Mouse (Mus musculus) lung, postnatal 0 days (tissue): ENCODE results near the gene Gm45021. TPM values are rescaled to one million over a fixed set of nuclear protein-coding genes. Genes with fewer than 3 reads are reported as not detected.
A peak's percentile ranks its signal among the peaks of the same experiment; 100 is the strongest.
"Not testable (repeated sequence)": the region's sequence is repeated elsewhere in the genome, so short reads cannot be mapped to it uniquely, and the experiment has no call there.

Source experiments
- ATAC-seq: fragments of 200-750 bp; cut with Nextera tagmentation; 2 replicates; pipeline ENCODE4 v1.8.0; 2017; ENCODE audit warnings: moderate library complexity
- DNase-seq: peaks from one replicate; pipeline ENCODE4 v3.0.0-alpha.2; 2016; ENCODE audit warnings: low spot score
- H3K27ac ChIP-seq: fragments of 300-500 bp; sonication (generic); 2 replicates; pipeline ENCODE4 v1.5.1; 2014; ENCODE audit warnings: antibody characterized with exemption, mild to moderate bottlenecking, low read length, mixed read lengths
- H3K27me3 ChIP-seq: fragments of 300-500 bp; sonication (generic); replicated peaks from 2 replicates; pipeline ENCODE4 v1.6.1; 2014; ENCODE audit warnings: low read length, mixed read lengths; ENCODE audit not compliant: insufficient read depth
- H3K36me3 ChIP-seq: fragments of 300-500 bp; sonication (generic); 2 replicates; pipeline ENCODE4 v1.6.1; 2014; ENCODE audit warnings: low read length, mixed read lengths; ENCODE audit not compliant: insufficient read depth
- H3K4me1 ChIP-seq: fragments of 300-500 bp; sonication (generic); 2 replicates; pipeline ENCODE4 v1.6.1; 2014; ENCODE audit warnings: antibody characterized with exemption, low read depth, low read length, mixed read lengths; ENCODE audit not compliant: insufficient read depth
- H3K4me2 ChIP-seq: fragments of 300-500 bp; sonication (generic); replicated peaks from 2 replicates; pipeline ENCODE4 v1.6.1; 2014; ENCODE audit warnings: low read depth, mild to moderate bottlenecking, low read length, moderate library complexity, mixed read lengths
- H3K4me3 ChIP-seq: fragments of 300-500 bp; sonication (generic); 2 replicates; pipeline ENCODE4 v1.5.1; 2014; ENCODE audit warnings: low read depth, low read length
- H3K9ac ChIP-seq: fragments of 300-500 bp; sonication (generic); replicated peaks from 2 replicates; pipeline ENCODE4 v1.6.1; 2014; ENCODE audit warnings: low read depth, mild to moderate bottlenecking
- H3K9me3 ChIP-seq: fragments of 300-500 bp; sonication (generic); 2 replicates; pipeline ENCODE4 v1.6.1; 2016; ENCODE audit warnings: low read length, mixed read lengths
- CTCF ChIP-seq: IDR thresholded peaks from 2 replicates; pipeline ENCODE4 v1.5.1; 2016; ENCODE audit warnings: antibody characterized with exemption, mild to moderate bottlenecking
- EP300 ChIP-seq: IDR thresholded peaks from 2 replicates; pipeline ENCODE4 v1.6.1; 2016; ENCODE audit warnings: antibody characterized with exemption, mild to moderate bottlenecking, control low read depth
- WGBS: fragments of 180-500 bp; shearing (Covaris S2); extraction: QIAGEN DNeasy Blood & Tissue Kit; methylation state at CpG from one replicate; pipeline ENCODE4 v1.1.7; 2014; 5-methylcytosine and 5-hydroxymethylcytosine counted together
- polyA plus RNA-seq: library from polyadenylated mRNA; unstranded; fragments of >200 nt; fragmentation: Nextera tagmentation; extraction: Ambion mirVana; gene quantifications from 2 replicates; pipeline ENCODE4 v1.2.1, GENCODE M21; 2015

Gm45021 gene
- polyA plus RNA-seq, 1 experiment from 2014 or later: not detected

DNA sequence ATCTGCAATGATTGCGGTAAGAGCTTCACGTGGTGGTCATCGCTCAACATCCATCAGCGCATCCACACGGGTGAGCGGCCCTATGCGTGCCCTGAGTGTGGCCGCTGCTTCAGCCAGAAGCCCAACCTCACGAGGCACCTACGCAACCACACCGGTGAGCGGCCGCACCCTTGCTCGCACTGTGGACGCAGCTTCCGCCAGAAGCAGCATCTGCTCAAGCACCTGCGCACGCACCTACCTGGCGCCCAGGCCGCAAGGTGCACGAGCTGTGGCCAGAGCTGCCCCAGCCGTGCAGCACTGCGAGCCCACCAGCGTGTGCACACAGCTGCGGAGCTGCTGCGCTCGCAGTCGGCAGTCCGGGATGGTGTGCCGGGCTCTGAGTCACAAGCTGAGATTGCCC is 30.6 kb downstream of the Gm45021 start:
- Histone ChIP-seq H3K4me3 (no peak overlapping the region), H3K4me2 (no peak overlapping the region), H3K36me3 (peaks cover 24% of the 10 kb centered on the region), H3K4me1 (no peaks in the 10 kb centered on the region), H3K27me3 (no peaks in the 10 kb centered on the region), H3K27ac (no peak overlapping the region), H3K9me3 (no peaks in the 10 kb centered on the region), H3K9ac (no peak overlapping the region)
- WGBS: 92% methylated on average over 30 of the region's 30 CpGs
- TF ChIP-seq CTCF (no peak), EP300 (no peak)
- ATAC-seq (no peak), DNase-seq (no peak)

DNA sequence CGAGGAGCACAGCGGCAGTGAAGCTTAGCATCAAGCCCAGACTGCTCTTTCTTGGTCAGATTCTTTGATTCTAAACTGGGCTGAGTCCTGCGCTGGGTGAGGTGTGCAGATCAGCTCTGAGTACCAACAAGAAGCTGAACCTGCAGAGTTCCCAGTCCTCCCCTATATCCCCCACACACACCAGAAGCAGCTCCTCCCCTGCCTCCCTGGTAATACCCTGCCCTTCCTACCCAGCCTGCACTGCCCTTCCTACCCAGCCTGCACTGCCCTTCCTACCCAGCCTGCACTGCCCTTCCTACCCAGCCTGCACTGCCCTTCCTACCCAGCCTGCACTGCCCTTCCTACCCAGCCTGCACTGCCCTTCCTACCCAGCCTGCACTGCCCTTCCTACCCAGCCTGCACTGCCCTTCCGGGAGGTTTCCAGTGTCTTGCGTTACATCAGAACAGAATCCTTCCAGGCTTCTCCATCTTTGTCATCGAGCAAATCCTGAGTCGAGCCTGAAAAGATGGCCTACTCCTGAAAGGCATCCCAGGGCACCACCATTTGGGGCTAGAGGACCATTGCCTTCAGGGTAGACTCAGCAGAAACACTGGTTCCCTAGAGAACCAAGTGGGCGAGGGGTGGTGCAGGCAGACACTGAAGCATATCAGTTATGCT is 32.9 kb downstream of the Gm45021 start:
- ATAC-seq, H3K27me3 ChIP-seq, H3K9me3 ChIP-seq, H3K4me2 ChIP-seq, DNase-seq, H3K9ac ChIP-seq, H3K4me3 ChIP-seq, H3K27ac ChIP-seq, H3K4me1 ChIP-seq: not testable (repeated sequence)
- 88% methylated on average over 8 of the region's 8 CpGs for WGBS
- H3K36me3 ChIP-seq: peaks cover 20% of the 10 kb centered on the region

DNA sequence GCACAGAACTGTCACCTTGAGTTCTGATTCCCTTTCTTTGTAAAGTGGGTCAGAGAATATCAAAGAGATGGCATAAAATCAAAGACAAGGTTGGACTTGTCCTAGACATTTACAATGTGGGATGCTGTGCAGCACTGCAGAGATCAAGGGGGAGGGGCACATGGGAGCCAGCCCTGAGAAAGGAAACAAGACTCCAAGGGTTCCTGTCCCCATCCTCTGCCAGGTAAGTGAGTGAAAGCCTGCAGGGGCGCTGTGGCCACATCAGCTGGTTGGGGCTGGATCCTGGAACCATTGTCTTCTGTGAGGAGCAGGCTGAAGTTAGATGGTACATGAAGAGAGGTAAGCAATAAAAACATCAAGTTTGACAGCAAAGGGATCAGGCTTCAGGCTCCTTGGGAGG is 34.0 kb downstream of the Gm45021 start:
- Histone ChIP-seq H3K4me2 (no peak overlapping the region), H3K4me3 (no peak overlapping the region), H3K27me3 (no peaks in the 10 kb centered on the region), H3K36me3 (peaks cover 20% of the 10 kb centered on the region), H3K27ac (no peak overlapping the region), H3K9ac (no peak overlapping the region), H3K4me1 (peaks cover 8% of the 10 kb centered on the region), H3K9me3 (no peaks in the 10 kb centered on the region)
- TF ChIP-seq CTCF (peak; percentile 14), EP300 (no peak)
- DNase-seq (no peak), ATAC-seq (no peak)
- WGBS: 31% methylated on average over 1 of the region's 1 CpGs

DNA sequence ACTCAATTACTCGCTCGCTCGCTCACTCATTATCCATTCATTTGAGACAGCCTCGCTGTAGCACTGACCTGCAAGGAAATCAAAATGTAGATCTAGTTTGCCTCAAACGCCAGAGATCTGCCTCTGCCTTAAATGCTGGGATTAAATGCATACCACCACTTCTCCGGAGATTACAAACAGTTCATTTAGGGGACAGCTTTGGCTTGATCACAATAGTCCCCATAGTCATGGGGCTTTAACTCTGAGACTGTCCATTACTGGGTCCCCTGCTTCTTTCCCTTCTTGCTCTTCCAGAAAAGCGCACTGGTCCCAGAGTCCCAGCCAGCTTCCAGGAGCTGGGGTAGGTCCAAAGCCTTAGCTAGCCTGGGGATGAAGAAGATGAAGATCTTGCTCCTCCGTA is 37.1 kb downstream of the Gm45021 start, which contains the start of gene AI854703:
TSS of gene AI854703 (plus strand) at position 301 of the 400 bp plus-strand sequence.
- Histone ChIP-seq H3K4me3 (peak within 1 kb of the TSS; percentile 40), H3K4me2 (peak within 1 kb of the TSS; percentile 75), H3K27ac (no peak within 1 kb of the TSS), H3K9ac (peak within 1 kb of the TSS; percentile 12; the same call in 1 of the 2 replicates), H3K27me3 (peaks cover 8% of the 10 kb centered on the region; the same call in 1 of the 2 replicates), H3K36me3 (no peaks in the 10 kb centered on the region), H3K9me3 (no peaks in the 10 kb centered on the region), H3K4me1 (peaks cover 8% of the 10 kb centered on the region)
- ATAC-seq: no peak
- no peak for DNase-seq
- WGBS: 43% methylated on average over 8 of the region's 8 CpGs
- TF ChIP-seq EP300 (no peak), CTCF (no peak)

DNA sequence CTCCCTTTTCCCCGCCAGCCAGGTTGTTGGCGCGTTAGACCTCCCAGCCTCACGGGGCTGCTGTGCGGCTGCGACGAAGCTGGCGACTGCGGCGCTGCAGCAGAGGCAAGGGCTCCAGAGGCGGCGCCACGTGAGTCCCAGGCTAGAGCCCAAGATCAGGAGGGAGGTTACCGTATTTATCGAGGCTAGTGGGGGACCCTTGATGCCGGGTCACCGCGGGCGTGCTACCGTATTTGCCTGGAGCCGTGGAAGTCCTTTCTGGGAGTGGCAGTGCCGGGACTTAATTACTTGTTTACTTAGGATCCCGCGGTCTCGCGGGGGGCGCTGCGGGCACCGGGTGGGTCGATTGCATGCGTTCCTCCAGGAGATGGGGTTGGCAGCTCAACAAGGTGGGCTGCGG is 37.6 kb downstream of the Gm45021 start:
- Histone ChIP-seq H3K4me1 (peaks cover 8% of the 10 kb centered on the region), H3K27ac (no peak overlapping the region), H3K4me2 (peak overlapping the region; percentile 75), H3K9me3 (no peaks in the 10 kb centered on the region), H3K36me3 (no peaks in the 10 kb centered on the region), H3K27me3 (peaks cover 8% of the 10 kb centered on the region; the same call in 1 of the 2 replicates), H3K9ac (peak overlapping the region; percentile 12; the same call in 1 of the 2 replicates), H3K4me3 (peak overlapping the region; percentile 40)
- peak; percentile 57 for ATAC-seq
- TF ChIP-seq CTCF: peak; percentile 37
- no peak for TF ChIP-seq EP300
- under 1% methylated on average over 32 of the region's 32 CpGs for WGBS
- peak; percentile 52 for DNase-seq

DNA sequence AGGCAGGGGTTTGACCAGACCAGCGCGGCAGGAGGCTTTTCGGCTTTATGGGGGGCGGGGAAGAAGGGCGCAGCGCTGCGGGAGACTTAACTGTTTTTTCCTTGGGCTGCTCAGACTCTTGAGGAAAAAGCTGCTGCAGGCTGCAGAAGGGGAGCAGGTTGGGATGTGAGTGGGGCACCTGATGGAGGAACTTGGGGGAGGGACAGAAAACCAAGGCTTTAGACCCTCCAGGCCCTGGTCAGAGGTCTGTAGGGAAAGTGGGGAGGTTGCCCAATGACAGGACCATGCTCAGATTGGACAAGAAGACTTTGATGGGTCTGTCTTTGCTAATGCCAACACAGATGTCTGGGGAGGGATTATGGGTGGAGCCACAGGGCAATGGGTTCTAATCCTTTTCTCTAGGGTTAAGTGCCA is 38.1 kb downstream of the Gm45021 start:
- 7% methylated on average over 7 of the region's 7 CpGs for WGBS
- no peak overlapping the region for H3K27ac ChIP-seq

More for the DNA sequence above, 38.1 kb downstream of the Gm45021 start:
- ATAC-seq (no peak), DNase-seq (no peak)
- H3K9ac ChIP-seq: no peak overlapping the region
- peak overlapping the region; percentile 75 for H3K4me2 ChIP-seq
- H3K4me3 ChIP-seq: peak overlapping the region; percentile 40
- H3K4me1 ChIP-seq: peaks cover 8% of the 10 kb centered on the region
- TF ChIP-seq CTCF (no peak), EP300 (no peak)
- no peaks in the 10 kb centered on the region for H3K36me3 ChIP-seq
- no peaks in the 10 kb centered on the region for H3K9me3 ChIP-seq
- peaks cover 8% of the 10 kb centered on the region; the same call in 1 of the 2 replicates for H3K27me3 ChIP-seq
